Comparison of ENCODE assay signal across 8 mouse cellular contexts in genomic region chr8:11476338-11477177, GRCm38 (mm10). TPM values are rescaled to one million over a fixed set of nuclear protein-coding genes. Genes with fewer than 3 reads are reported as not detected.
DNase-seq lines count a peak whose midpoint lies in the region; ATAC-seq lines count a peak whose summit lies in the region.

No protein-coding gene starts in this region.

- peaks cover 4% of the 10 kb centered on the region for H3K4me1 ChIP-seq in erythroblast, embryonic 14.5 days (ENCODE audit: control insufficient read depth)
- H3K4me1 ChIP-seq in forebrain, embryonic 14.5 days (ENCODE audit: control insufficient read depth, insufficient read depth, low read length), result peaks cover 9% of the 10 kb centered on the region; the same call in 1 of the 2 replicates
- peaks cover 31% of the 10 kb centered on the region for H3K4me1 ChIP-seq in hindbrain, embryonic 13.5 days (replicated peaks)
- H3K4me1 ChIP-seq in liver, embryonic 11.5 days (replicated peaks; ENCODE audit: control insufficient read depth, insufficient read depth, low read length), result peaks cover 17% of the 10 kb centered on the region

- peak overlapping the region; percentile 18 for H3K4me3 ChIP-seq in erythroblast, embryonic 14.5 days (replicated peaks)
- peak overlapping the region; percentile 8; the same call in 1 of the 2 replicates for H3K4me3 ChIP-seq in forebrain, embryonic 14.5 days (ENCODE audit: low read depth, low read length)
- H3K4me3 ChIP-seq in hindbrain, embryonic 13.5 days, result peak overlapping the region; percentile 49
- H3K4me3 ChIP-seq in liver, embryonic 11.5 days (ENCODE audit: low read depth, low read length), result peak overlapping the region; percentile 63

- 7% methylated on average over 24 of the region's 24 CpGs for WGBS in forebrain, embryonic 14.5 days
- 9% methylated on average over 24 of the region's 24 CpGs for WGBS in hindbrain, embryonic 13.5 days
- WGBS in liver, embryonic 11.5 days, result 8% methylated on average over 24 of the region's 24 CpGs

- peak overlapping the region; percentile 16; the same call in 1 of the 2 replicates for H3K4me2 ChIP-seq in forebrain, embryonic 14.5 days (ENCODE audit: low read length)
- H3K4me2 ChIP-seq in hindbrain, embryonic 13.5 days, result peak overlapping the region; percentile 74
- H3K4me2 ChIP-seq in liver, embryonic 11.5 days, result peak overlapping the region; percentile 95

- peaks cover 83% of the 10 kb centered on the region for H3K27me3 ChIP-seq in erythroblast, embryonic 14.5 days (ENCODE audit: control insufficient read depth)
- H3K27me3 ChIP-seq in forebrain, embryonic 14.5 days (replicated peaks; ENCODE audit: control insufficient read depth, insufficient read depth, low read length), result peaks cover 66% of the 10 kb centered on the region
- H3K27me3 ChIP-seq in hindbrain, embryonic 13.5 days, result peaks cover 95% of the 10 kb centered on the region
- peaks cover 85% of the 10 kb centered on the region for H3K27me3 ChIP-seq in liver, embryonic 11.5 days (replicated peaks; ENCODE audit: control insufficient read depth, insufficient read depth, low read length)

- H3K36me3 ChIP-seq in erythroblast, embryonic 14.5 days (ENCODE audit: control insufficient read depth), result no peaks in the 10 kb centered on the region
- no peaks in the 10 kb centered on the region for H3K36me3 ChIP-seq in forebrain, embryonic 14.5 days (ENCODE audit: control insufficient read depth, insufficient read depth, low read length)
- no peaks in the 10 kb centered on the region for H3K36me3 ChIP-seq in hindbrain, embryonic 13.5 days
- H3K36me3 ChIP-seq in liver, embryonic 11.5 days (ENCODE audit: control insufficient read depth, insufficient read depth, low read length), result no peaks in the 10 kb centered on the region

- ATAC-seq in erythroblast, adult 5-6 weeks (replicated peaks; ENCODE audit: low FRiP score, poor library complexity, severe bottlenecking), result no peak
- ATAC-seq in forebrain, embryonic 14.5 days, result 0 out of 2 replicates have a peak, but pooled peaks have one; percentile 26
- no peak for ATAC-seq in hindbrain, embryonic 13.5 days (ENCODE audit: low FRiP score)
- no peak for ATAC-seq in liver, embryonic 11.5 days (replicated peaks; ENCODE audit: low FRiP score)

- H3K9me3 ChIP-seq in erythroblast, embryonic 14.5 days (ENCODE audit: control insufficient read depth, low read length), result no peaks in the 10 kb centered on the region; the same call in 1 of the 2 replicates
- no peaks in the 10 kb centered on the region for H3K9me3 ChIP-seq in forebrain, embryonic 14.5 days (replicated peaks; ENCODE audit: control insufficient read depth, low read length)
- no peaks in the 10 kb centered on the region for H3K9me3 ChIP-seq in hindbrain, embryonic 13.5 days
- H3K9me3 ChIP-seq in liver, embryonic 11.5 days (ENCODE audit: control insufficient read depth, low read length), result no peaks in the 10 kb centered on the region

- H3K27ac ChIP-seq in forebrain, embryonic 14.5 days (ENCODE audit: low read depth, low read length), result no peak overlapping the region
- H3K27ac ChIP-seq in hindbrain, embryonic 13.5 days, result no peak overlapping the region
- peak overlapping the region; percentile 25; the same call in 1 of the 2 replicates for H3K27ac ChIP-seq in liver, embryonic 11.5 days (ENCODE audit: low read depth, low read length)

- DNase-seq in adipocyte (ENCODE audit: low spot score), result peak; percentile 70
- no peak for DNase-seq in forebrain, embryonic 14.5 days (ENCODE audit: low spot score)
- no peak for DNase-seq in liver, embryonic 11.5 days (ENCODE audit: low spot score)
- peak; percentile 34 to 71 for DNase-seq in monocyte, adult 2 months (ENCODE audit: low read depth in 1 of 2, low spot score in 2 of 2)
- DNase-seq in MN1 (ENCODE audit: low spot score), result no peak

- H3K9ac ChIP-seq in forebrain, embryonic 14.5 days (ENCODE audit: low read length), result no peak overlapping the region
- H3K9ac ChIP-seq in hindbrain, embryonic 13.5 days, result peak overlapping the region; percentile 31; the same call in 1 of the 2 replicates
- H3K9ac ChIP-seq in liver, embryonic 11.5 days (ENCODE audit: low read depth, low read length), result no peak overlapping the region

RNA-seq across cellular contexts. Expression of gene Rab20, which starts 2.0 kb away (rescaled TPM):
- polyA plus RNA-seq in erythroblast, embryonic 14.5 days (2012), result 0.05 and 0.09 TPM in 2 replicates
- total RNA-seq in erythroblast, adult 5-6 weeks (2015; ENCODE audit: low replicate concordance), result 0.63 and 4.8 TPM in 2 replicates
- 1.5 and 4.4 TPM in 2 replicates for total RNA-seq in erythroblast, adult 5-6 weeks (2017; ENCODE audit: low replicate concordance)
- 0.66 and 1.0 TPM in 2 replicates for polyA plus RNA-seq in forebrain, embryonic 14.5 days (2014; fragmentation: Nextera tagmentation; extraction: Ambion mirVana)
- polyA plus RNA-seq in hindbrain, embryonic 13.5 days (2015; fragmentation: Nextera tagmentation; extraction: Ambion mirVana), result 1.1 and 1.8 TPM in 2 replicates
- polyA plus RNA-seq in liver, embryonic 11.5 days (2014; fragmentation: Nextera tagmentation; extraction: Ambion mirVana), result 3.2 and 4.5 TPM in 2 replicates

RNA-seq across cellular contexts. Expression of gene Naxd, which starts 20.7 kb away (rescaled TPM):
- polyA plus RNA-seq in erythroblast, embryonic 14.5 days (2012), result 3.1 and 3.9 TPM in 2 replicates
- 11.0 and 14.8 TPM in 2 replicates for total RNA-seq in erythroblast, adult 5-6 weeks (2015; ENCODE audit: low replicate concordance)
- total RNA-seq in erythroblast, adult 5-6 weeks (2017; ENCODE audit: low replicate concordance), result 11.7 and 13.9 TPM in 2 replicates
- 158 and 170 TPM in 2 replicates for polyA plus RNA-seq in forebrain, embryonic 14.5 days (2014; fragmentation: Nextera tagmentation; extraction: Ambion mirVana)
- polyA plus RNA-seq in hindbrain, embryonic 13.5 days (2015; fragmentation: Nextera tagmentation; extraction: Ambion mirVana), result 153 and 161 TPM in 2 replicates
- polyA plus RNA-seq in liver, embryonic 11.5 days (2014; fragmentation: Nextera tagmentation; extraction: Ambion mirVana), result 68.7 and 73.8 TPM in 2 replicates

Comparison
In these comparisons a context has a peak if more than half of its experiments do, and no peak if none do; other contexts are left out.
1. H3K4me3 ChIP-seq: peak in every context shown above with its lines; median percentile 63 in liver, embryonic 11.5 days; 49 in hindbrain, embryonic 13.5 days; 18 in erythroblast, embryonic 14.5 days; 8 in forebrain, embryonic 14.5 days.
2. DNase-seq: peak in adipocyte (single experiment) and monocyte, adult 2 months (2 of 2); none in forebrain, embryonic 14.5 days (single experiment), liver, embryonic 11.5 days (single experiment) and MN1 (single experiment).
3. H3K4me2 ChIP-seq: peak in every context shown above with its lines; median percentile 95 in liver, embryonic 11.5 days; 74 in hindbrain, embryonic 13.5 days; 16 in forebrain, embryonic 14.5 days.
4. RNA of gene Naxd, which starts 20.7 kb away (polyA plus RNA-seq): 158 to 170 TPM in forebrain, embryonic 14.5 days, 153 to 161 TPM in hindbrain, embryonic 13.5 days and 68.7 to 73.8 TPM in liver, embryonic 11.5 days; 3.1 to 3.9 TPM in erythroblast, embryonic 14.5 days; every median in the first group is over 10 times any median in the second.